Comparison of ENCODE assay signal across 18 mouse cellular contexts in the genomic region with DNA sequence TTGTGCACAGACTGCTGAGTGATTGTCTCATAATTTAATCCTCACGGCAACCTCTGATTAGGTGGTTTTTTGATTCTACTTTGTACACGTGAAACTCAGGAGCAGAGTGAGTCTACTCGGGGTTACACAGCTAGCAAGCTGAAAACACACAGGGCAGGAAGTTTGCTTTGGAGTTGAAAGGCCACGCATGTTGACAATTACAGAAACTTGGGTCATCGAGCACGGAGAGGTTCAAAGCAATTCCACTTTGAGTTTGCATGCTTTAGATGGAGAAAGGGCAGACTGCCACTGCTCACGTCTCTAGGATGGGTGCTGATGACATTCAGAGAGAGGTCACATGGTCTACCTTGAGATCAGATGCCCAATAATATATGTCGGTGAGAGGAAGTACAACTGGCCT.
A peak's percentile ranks its signal among the peaks of the same experiment; 100 is the strongest.
DNase-seq lines count a peak whose midpoint lies in the region; ATAC-seq and TF ChIP-seq lines count a peak whose summit lies in the region.
"Had no signal": no experiment of that assay in that cellular context is flagged by ENCODE, and none has a peak within 500 bp of the region (broad histone marks: within the 10 kb centered on the region; RNA-seq: fewer than 3 reads in every experiment).

No protein-coding gene starts in this region.

- H3K27ac ChIP-seq in intestine, embryonic 14.5 days (ENCODE audit: low read depth) = no peak overlapping the region
- no peak overlapping the region for H3K27ac ChIP-seq in intestine, postnatal 0 days (ENCODE audit: low read depth, low read length)
- peak overlapping the region; percentile 61; the same call in 1 of the 2 replicates for H3K27ac ChIP-seq in liver, embryonic 11.5 days (ENCODE audit: low read depth, low read length)
- H3K27ac ChIP-seq in heart, embryonic 12.5 days (ENCODE audit: poor library complexity, severe bottlenecking) = no peak overlapping the region
- H3K27ac ChIP-seq: heart, embryonic 15.5 days; hindbrain, embryonic 10.5 days; hindbrain, postnatal 0 days; macrophage; midbrain, embryonic 10.5 days; neural tube, embryonic 12.5 days had no signal

- no peak overlapping the region for H3K9ac ChIP-seq in intestine, embryonic 14.5 days (ENCODE audit: low read length)
- no peak overlapping the region for H3K9ac ChIP-seq in intestine, postnatal 0 days (ENCODE audit: low read depth, low read length)
- no peak overlapping the region for H3K9ac ChIP-seq in liver, embryonic 11.5 days (ENCODE audit: low read depth, low read length)
- no peak overlapping the region for H3K9ac ChIP-seq in heart, embryonic 12.5 days
- H3K9ac ChIP-seq: heart, embryonic 15.5 days; lung, embryonic 14.5 days; neural tube, embryonic 12.5 days had no signal

- peaks cover 31% of the 10 kb centered on the region for H3K4me1 ChIP-seq in intestine, embryonic 14.5 days (replicated peaks; ENCODE audit: control insufficient read depth, insufficient read depth, low read length)
- 0 out of 2 replicates have a peak, but pooled peaks cover 9% of the 10 kb centered on the region for H3K4me1 ChIP-seq in intestine, postnatal 0 days (replicated peaks; ENCODE audit: control insufficient read depth, insufficient read depth, low read length)
- peaks cover 8% of the 10 kb centered on the region for H3K4me1 ChIP-seq in liver, embryonic 11.5 days (replicated peaks; ENCODE audit: control insufficient read depth, insufficient read depth, low read length)
- H3K4me1 ChIP-seq in heart, embryonic 12.5 days (replicated peaks) = peaks cover 59% of the 10 kb centered on the region

- H3K9me3 ChIP-seq in intestine, embryonic 14.5 days (ENCODE audit: control insufficient read depth, low read length) = no peaks in the 10 kb centered on the region
- H3K9me3 ChIP-seq in intestine, postnatal 0 days (ENCODE audit: control insufficient read depth) = no peaks in the 10 kb centered on the region
- H3K9me3 ChIP-seq in liver, embryonic 11.5 days (ENCODE audit: control insufficient read depth, low read length) = no peaks in the 10 kb centered on the region
- no peaks in the 10 kb centered on the region for H3K9me3 ChIP-seq in heart, embryonic 12.5 days (replicated peaks)
- H3K9me3 ChIP-seq: heart, embryonic 15.5 days; hindbrain, embryonic 10.5 days; midbrain, embryonic 10.5 days; neural tube, embryonic 12.5 days had no signal

- ATAC-seq in intestine, embryonic 14.5 days (replicated peaks; ENCODE audit: low FRiP score, low TSS enrichment, low read depth) = no peak
- no peak for ATAC-seq in intestine, postnatal 0 days
- 0 out of 2 replicates have a peak, but pooled peaks have one; percentile 42 for ATAC-seq in liver, embryonic 11.5 days (replicated peaks; ENCODE audit: low FRiP score)
- ATAC-seq in heart, embryonic 12.5 days (ENCODE audit: insufficient number of reproducible peaks, low FRiP score) = no peak

- no peaks in the 10 kb centered on the region for H3K27me3 ChIP-seq in intestine, embryonic 14.5 days (replicated peaks; ENCODE audit: control insufficient read depth, insufficient read depth, low read length)
- no peaks in the 10 kb centered on the region for H3K27me3 ChIP-seq in intestine, postnatal 0 days (replicated peaks; ENCODE audit: control insufficient read depth, insufficient read depth, low read length)
- no peaks in the 10 kb centered on the region for H3K27me3 ChIP-seq in liver, embryonic 11.5 days (replicated peaks; ENCODE audit: control insufficient read depth, insufficient read depth, low read length)
- H3K27me3 ChIP-seq in heart, embryonic 12.5 days (replicated peaks) = no peaks in the 10 kb centered on the region
- H3K27me3 ChIP-seq: heart, embryonic 15.5 days had no signal

- WGBS in intestine, embryonic 14.5 days = 52% methylated on average over 8 of the region's 8 CpGs
- 64% methylated on average over 8 of the region's 8 CpGs for WGBS in intestine, postnatal 0 days
- WGBS in liver, embryonic 11.5 days = 66% methylated on average over 8 of the region's 8 CpGs
- WGBS in heart, embryonic 12.5 days = 56% methylated on average over 8 of the region's 8 CpGs

- TF ChIP-seq CTCF in intestine, postnatal 0 days (IDR thresholded peaks at IDR 0.05; ENCODE audit: low read depth) = no peak

- no peak overlapping the region for H3K4me3 ChIP-seq in intestine, embryonic 14.5 days (ENCODE audit: low read depth, low read length)
- H3K4me3 ChIP-seq in intestine, postnatal 0 days (ENCODE audit: low read depth, low read length) = no peak overlapping the region
- no peak overlapping the region for H3K4me3 ChIP-seq in liver, embryonic 11.5 days (ENCODE audit: low read depth, low read length)
- H3K4me3 ChIP-seq in heart, embryonic 12.5 days = no peak overlapping the region
- H3K4me3 ChIP-seq: heart, embryonic 15.5 days; hindbrain, embryonic 10.5 days; neural tube, embryonic 12.5 days had no signal

- H3K4me2 ChIP-seq in intestine, embryonic 14.5 days (ENCODE audit: low read length) = no peak overlapping the region
- H3K4me2 ChIP-seq in intestine, postnatal 0 days (replicated peaks; ENCODE audit: low read depth) = no peak overlapping the region
- H3K4me2 ChIP-seq in liver, embryonic 11.5 days = no peak overlapping the region
- H3K4me2 ChIP-seq in heart, embryonic 12.5 days = no peak overlapping the region
- H3K4me2 ChIP-seq: heart, embryonic 15.5 days; lung, embryonic 14.5 days; neural tube, embryonic 12.5 days had no signal

- no peaks in the 10 kb centered on the region for H3K36me3 ChIP-seq in intestine, embryonic 14.5 days (ENCODE audit: control insufficient read depth, insufficient read depth, low read length)
- no peaks in the 10 kb centered on the region for H3K36me3 ChIP-seq in intestine, postnatal 0 days (ENCODE audit: control insufficient read depth, insufficient read depth)
- H3K36me3 ChIP-seq in liver, embryonic 11.5 days (ENCODE audit: control insufficient read depth, insufficient read depth, low read length) = no peaks in the 10 kb centered on the region; the same call in 1 of the 2 replicates
- no peaks in the 10 kb centered on the region for H3K36me3 ChIP-seq in heart, embryonic 12.5 days
- H3K36me3 ChIP-seq: heart, embryonic 15.5 days; hindbrain, embryonic 10.5 days; midbrain, embryonic 10.5 days; neural tube, embryonic 12.5 days had no signal

- DNase-seq in intestine, embryonic 14.5 days (ENCODE audit: low spot score) = peak; percentile 49
- DNase-seq in embryo, embryonic 10.5 days (ENCODE audit: low spot score) = peak; percentile 55
- no peak for DNase-seq in liver, embryonic 11.5 days (ENCODE audit: low spot score)
- peak; percentile 37 for DNase-seq in naive thymus-derived CD4-positive, alpha-beta T cell, adult 2 months (ENCODE audit: low read depth)
- no peak for DNase-seq in adipocyte (ENCODE audit: low spot score)
- DNase-seq in cerebellum, adult 9-10 months = no peak
- DNase-seq: B cell, adult 2 months; layer of hippocampus, adult 9-11 months; thymus, postnatal 14 days had no signal

Comparison
In these comparisons a context has a peak if more than half of its experiments do, and no peak if none do; other contexts are left out.
1. DNase-seq: peak in intestine, embryonic 14.5 days (single experiment), embryo, embryonic 10.5 days (single experiment) and naive thymus-derived CD4-positive, alpha-beta T cell, adult 2 months (single experiment); none in liver, embryonic 11.5 days (single experiment), adipocyte (single experiment) and cerebellum, adult 9-10 months (single experiment).